Mouse (Mus musculus): ENCODE measurements around the gene Gid8. TPM values are rescaled to one million over a fixed set of nuclear protein-coding genes. Genes with fewer than 3 reads are reported as not detected.
"Not testable (repeated sequence)": the region's sequence is repeated elsewhere in the genome, so short reads cannot be mapped to it uniquely, and the experiment has no call there.

Gid8 gene
- total RNA-seq, 2 experiments from 2014 or later = 31.8 to 34.4 TPM

DNA sequence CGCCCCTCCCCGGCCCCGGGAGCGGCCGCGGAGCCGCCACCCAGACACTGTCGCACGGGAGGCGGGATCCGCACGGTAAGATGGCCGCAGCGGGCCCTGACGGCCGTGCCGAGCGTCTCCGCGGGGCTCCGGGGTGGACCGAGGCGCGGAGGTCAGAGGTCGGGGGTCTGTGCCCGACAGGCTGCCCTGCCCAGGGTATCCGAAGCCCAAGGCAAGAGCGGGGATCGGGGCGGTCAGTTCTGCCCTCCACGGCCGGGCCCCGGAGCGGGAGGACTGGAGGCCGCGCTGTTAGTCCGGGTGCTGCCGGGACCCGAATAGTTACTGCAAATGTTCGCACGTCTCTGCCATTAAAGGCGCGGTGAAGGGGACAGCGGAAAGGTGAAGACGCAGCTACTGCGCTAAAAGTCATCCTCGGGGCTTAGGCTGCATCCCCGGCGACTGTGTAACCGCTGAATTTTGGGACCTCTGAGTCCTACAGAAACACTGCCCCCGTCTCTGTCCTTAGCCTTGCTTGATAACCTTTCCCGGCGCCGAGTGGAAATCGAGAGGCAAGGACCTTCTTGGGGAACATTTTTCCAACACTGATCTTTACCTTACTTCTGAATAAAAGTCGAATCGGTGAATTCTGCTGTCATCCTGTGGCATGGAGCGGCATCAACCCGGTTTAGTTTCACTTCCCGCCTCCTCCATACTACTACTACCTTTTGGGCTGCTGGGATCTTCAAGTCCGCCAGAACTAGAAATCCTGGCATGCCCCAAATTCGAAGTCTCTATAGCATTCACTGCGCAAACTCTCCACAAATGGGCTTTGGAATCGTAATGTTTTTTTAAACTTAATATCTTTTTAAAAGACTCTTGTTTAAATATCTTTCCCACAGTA lies 599 bp downstream of the Gid8 start:
- DNase-seq = no peak

DNA sequence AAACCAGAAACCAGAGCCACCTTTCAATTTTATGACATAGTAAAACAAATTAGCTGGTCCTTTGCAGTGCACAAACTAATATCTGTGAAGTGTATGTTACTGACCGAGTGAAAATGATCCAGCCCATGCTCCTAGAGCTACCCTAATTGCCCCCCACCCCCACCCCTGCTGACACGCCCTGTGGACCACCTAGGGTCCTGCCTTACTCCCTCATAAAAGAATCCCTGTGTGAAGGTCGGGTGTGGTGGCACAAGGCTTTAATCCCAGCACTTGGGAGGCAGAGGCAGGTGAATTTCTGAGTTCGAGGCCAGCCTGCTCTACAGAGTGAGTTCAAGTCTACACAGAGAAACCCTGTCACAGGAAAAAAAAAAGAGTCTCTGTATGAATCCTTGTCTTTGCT lies 1.6 kb downstream of the Gid8 start:
- DNase-seq = no peak

GRCm38 (mm10) chr2:180712037-180712689 lies 2.2 kb downstream of the Gid8 start:
- no peak for DNase-seq

DNA sequence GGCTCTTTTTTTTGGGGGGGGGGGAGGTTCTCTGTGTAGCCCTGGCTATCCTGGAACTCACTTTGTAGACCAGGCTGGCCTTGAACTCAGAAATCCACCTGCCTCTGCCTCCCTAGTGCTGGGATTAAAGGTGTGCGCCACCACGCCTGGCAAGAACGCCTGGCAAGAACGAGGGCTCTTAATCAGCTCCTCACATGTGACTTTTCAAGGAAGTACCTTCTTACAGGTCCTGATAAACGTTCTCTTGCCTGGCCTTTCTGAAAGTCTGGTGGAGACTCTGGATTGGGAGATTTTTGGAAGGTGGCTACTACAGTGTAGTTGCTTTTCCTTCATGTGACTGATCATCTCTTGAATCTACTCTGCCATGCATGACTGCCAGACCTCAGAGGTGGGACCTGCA lies 12.8 kb downstream of the Gid8 start:
- not testable (repeated sequence) for DNase-seq

GRCm38 (mm10) chr2:180723865-180724264 lies 13.9 kb downstream of the Gid8 start:
- no peak for DNase-seq

DNA sequence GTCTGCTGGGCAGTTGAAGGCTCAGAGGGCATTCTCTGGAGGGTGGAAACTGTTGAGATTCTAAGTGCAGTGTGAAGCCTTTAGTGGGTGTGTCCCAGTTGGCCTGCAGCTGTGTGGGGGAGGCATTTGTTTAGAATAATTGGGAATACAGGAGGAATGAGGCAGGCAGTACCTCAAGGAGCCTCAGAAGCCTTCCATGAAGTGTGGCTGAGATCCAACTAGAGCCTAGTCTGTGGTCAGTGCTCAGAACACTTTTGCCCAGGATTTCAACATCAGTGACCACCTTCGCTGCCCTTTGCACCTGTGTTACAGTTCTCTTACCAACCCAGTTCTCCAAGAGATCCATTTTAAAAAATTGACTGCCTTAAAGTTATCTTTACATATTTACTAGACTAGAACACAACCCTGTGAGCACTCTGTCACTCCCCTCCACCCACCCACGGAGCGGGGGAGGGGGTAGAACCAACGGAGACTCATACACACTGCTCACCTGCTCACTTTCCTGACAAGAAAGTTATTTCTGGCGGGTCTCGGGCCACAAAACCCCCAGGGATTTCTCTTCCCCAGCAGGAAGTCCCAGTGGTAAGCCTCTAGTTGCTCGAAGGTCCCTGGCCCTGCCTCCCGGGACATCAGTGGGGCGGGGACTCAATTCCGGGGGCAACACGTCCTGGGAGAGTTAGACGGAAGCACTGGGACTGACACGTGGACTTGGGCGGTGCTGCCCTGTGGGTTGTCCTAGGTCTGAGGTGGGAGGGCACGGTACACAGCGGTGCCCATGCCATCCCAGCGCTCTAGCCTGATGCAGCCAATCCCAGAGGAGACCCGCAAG lies 14.9 kb downstream of the Gid8 start, which contains the start of gene Slc17a9:
Gene Slc17a9 (plus strand): TSS at position 679 of the 829 bp plus-strand sequence.
- peak; percentile 51 for DNase-seq

DNA sequence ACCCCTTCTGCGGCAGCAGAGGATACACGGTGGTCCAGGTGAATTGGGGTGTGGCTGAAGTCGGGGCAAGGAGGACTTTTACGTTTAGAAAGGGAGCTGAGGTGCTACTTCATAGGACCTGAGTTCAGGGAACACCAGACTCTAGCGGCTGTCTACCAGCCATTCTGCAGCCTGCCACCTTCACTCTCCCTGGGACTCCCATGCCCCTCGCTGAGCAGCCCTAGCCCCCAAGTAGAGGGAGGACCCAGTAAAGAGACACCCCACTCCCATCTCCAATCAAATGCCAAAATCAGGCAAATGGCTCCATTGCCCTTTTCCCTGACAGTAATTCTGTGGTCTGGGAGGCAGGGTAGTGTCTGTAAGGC lies 15.5 kb downstream of the Gid8 start:
- no peak for DNase-seq

- DNase-seq = no peak
These were observed 16.1 kb downstream of the Gid8 start for GRCm38 (mm10) chr2:180725856-180726629.

- DNase-seq = no peak
These were observed 16.9 kb downstream of the Gid8 start for GRCm38 (mm10) chr2:180726658-180727442.

- DNase-seq = no peak
These were observed 17.7 kb downstream of the Gid8 start for GRCm38 (mm10) chr2:180727613-180728021.

DNA sequence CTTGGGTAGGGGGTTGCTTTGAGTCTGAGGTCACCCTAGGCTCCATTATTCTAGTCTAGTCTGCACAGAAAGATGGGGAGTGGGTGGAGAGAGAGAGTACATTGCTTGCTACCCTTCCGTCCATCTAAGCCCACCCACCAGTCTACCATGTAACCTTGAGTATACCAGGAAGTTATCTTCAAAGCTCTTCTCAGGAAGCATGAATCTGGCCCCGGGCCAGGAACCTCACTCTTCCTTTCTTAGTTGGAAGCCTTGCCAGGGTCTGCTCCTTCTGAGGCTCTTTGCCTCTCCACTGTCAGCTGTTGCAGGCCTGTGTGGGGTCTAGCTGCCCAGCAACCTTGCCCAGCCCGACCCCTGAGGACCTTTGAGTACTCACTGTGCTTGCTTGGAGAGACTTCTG lies 21.1 kb downstream of the Gid8 start:
- no peak for DNase-seq

DNA sequence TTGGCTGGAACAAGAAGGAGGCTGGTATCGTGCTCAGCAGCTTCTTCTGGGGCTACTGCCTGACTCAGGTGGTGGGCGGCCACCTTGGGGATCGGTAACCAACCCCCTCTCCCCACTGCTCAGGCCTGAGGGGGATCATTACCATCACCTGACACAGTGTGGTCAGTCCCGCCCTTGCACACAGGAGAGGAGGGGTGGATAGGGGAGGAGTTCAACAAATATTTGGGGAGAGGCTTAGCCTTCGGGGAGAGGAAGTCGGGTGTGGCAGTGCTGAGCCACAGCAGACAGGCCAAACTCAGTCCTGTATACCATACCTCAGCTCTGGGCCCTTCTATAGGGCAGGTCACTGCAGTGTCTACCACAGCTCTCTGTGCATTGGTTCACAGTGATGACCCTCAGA lies 22.1 kb downstream of the Gid8 start:
- DNase-seq = no peak

GRCm38 (mm10) chr2:180735232-180735631 lies 25.3 kb downstream of the Gid8 start:
- no peak for DNase-seq

GRCm38 (mm10) chr2:180737984-180738383 lies 28.1 kb downstream of the Gid8 start:
- DNase-seq = no peak

GRCm38 (mm10) chr2:180740349-180740748 lies 30.4 kb downstream of the Gid8 start:
- DNase-seq = no peak

GRCm38 (mm10) chr2:180741421-180741820 lies 31.5 kb downstream of the Gid8 start:
- DNase-seq = no peak

DNA sequence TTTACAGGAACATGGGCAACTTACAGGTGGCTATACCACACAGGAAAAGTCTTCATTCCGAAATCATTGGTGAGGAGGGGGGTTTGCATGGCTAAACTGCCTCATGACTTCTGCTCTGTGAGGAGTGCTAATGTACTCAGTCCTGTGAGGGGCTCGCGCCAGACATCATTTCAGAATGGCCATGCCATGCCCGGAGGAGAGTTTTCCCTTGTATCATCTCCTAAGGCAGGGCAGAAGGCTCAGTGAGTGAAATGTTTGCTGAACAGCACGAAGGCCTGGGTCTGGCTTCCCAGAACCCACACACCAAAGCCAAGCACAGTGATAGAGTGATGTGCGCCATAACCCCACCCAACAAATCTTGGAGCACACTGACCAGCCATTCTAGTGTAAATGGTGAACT lies 32.9 kb downstream of the Gid8 start:
- no peak for DNase-seq

DNA sequence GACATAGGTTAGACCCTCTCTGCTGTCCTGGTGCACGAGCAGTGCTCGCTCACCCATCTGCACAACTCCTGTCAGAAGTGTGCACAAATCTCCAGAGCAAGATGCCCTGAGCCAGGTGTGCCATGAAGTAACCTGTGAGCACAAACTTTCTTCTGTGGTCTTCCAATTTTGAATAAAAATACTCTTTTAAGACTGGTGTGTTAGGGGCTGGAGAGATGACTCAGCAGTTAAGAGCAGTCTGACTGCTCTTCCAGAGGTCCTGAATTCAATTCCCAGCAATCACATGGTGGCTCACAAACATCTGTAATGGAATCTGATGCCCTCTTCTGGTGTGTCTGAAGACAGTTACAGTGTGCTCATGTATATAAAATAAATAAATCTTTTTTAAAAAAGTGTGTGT lies 33.4 kb downstream of the Gid8 start:
- no peak for DNase-seq

- DNase-seq = peak; percentile 61
These were observed 35.5 kb downstream of the Gid8 start for GRCm38 (mm10) chr2:180745248-180745927.

- DNase-seq = no peak
These were observed 36.8 kb downstream of the Gid8 start for GRCm38 (mm10) chr2:180746569-180747192.

Measured in gastrocnemius, postnatal 25 days (tissue).